Mouse (Mus musculus): ENCODE measurements around the gene Myo1e.

Gene Myo1e

DNA sequence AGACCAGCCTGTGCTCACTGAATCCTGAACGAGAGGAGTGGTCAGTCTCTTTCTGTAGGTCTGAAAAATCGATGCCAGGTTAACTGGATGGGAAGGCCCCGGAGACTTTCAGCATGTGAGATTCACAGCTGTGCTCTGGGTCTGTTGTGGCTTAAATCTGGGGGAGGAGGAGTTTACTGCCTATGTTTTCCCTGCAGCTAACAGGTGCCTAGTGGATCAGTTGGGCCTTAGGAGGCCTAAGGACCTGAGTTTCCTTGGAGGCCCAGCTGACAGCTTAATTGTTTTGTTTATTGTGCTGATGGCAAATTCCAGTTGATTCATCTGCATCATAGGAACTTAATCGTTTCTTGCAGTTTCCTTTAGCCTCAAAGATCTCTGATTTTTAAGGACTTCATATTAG lies 16.0 kb downstream of the Myo1e start:
- no peak for DNase-seq

DNA sequence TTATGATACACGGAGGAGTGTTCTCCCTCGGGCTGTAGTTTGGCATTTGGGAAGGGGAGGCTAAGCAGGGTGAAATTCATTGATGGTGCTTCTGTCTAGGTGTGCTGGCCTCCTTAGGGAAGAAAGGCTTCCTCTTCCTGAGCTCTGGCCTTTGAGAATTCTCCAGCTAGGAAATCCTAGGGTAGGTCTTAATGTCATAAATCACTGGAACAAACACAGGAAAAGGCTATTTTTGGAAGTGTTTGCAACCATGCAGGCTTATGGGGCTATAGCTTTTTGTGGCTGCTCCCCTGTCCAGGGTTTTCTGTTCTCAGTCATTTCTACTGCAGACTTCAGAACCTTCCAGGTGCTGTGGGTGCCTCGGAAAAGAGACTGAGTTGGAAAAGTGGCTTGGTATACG lies 16.9 kb downstream of the Myo1e start:
- DNase-seq: no peak

DNA sequence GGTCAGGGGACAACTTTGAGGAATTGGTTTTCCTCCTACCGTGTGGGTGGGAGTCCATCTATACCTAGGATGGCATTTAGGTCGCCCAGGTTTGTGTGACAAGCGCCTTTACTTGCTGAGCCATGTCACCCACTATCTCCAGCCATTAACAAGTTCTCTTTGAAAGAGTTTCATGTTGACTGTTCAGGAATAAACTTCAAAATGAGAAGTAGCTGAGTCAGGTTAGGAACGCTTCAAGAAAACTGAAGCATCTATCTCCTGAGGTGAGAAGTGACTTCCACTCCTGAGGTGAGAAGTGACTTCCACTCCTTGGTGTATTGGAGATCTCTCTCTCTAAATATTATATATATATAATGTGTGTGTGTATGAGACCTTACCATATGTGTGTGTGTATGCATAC lies 19.2 kb downstream of the Myo1e start:
- DNase-seq: no peak

DNA sequence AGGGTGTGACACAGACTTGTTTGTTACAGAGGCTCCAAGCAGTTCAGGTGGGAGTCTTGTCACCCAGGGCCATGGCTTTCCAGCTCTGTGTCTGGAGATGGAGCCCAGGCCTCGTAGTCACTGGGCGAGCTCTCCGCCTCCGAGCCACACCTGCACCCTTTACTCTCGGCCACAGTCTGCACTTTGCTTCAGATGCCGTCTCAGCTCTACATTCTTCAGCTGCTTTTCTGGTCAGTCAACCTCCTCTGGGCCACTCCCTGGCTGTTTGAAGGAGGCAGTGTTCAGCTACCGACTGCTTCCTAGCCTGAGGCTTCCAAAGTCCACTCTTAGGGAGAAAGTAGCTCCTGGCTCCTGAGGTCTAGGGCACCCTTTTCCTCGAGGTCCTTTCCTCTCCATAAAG lies 22.7 kb downstream of the Myo1e start:
- DNase-seq: peak; percentile 65

DNA sequence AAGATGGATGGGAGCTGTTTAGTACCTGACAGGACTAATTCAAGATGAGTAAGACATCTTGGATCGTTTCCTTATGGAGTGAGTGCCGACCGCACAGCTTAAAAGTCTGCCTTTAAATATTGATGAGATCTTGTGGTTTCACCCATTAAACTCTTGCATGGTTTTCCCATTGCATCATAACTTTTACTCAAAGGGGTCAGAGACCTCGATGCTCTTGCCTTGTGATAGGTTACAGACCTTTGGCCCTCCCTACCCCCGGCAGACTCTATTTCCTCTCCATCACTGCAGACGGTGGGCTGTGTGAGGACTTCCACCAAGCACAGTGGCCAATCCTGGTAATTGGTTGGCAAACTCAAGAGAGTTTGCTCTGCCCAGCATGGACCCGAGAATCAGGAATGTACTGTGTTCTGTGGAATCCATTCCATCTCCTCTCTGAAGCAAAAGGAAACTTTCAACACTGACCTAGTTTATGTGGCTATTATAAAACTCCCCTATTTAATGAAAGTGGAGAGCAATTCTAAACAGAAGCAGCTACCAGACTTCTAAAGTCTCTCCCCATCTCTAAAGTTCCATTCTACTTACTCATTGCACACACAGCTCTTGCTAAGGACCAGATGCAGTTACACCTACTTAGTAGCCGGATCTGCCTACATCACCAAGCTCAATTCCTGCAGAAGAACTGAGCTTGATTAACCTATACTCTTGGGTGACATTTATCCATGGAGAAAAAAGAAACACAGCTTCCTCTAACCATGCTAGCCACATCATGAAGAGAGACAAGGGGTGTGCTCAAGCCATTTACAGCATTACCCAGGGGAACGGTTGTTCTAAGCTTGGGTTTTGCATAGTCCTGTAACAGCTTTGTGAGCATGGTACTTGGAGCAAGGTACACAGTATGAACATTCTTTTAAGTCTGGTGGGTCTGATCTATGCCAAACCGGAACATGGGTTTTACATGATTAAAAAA lies 25.2 kb downstream of the Myo1e start:
- no peak for DNase-seq

DNA sequence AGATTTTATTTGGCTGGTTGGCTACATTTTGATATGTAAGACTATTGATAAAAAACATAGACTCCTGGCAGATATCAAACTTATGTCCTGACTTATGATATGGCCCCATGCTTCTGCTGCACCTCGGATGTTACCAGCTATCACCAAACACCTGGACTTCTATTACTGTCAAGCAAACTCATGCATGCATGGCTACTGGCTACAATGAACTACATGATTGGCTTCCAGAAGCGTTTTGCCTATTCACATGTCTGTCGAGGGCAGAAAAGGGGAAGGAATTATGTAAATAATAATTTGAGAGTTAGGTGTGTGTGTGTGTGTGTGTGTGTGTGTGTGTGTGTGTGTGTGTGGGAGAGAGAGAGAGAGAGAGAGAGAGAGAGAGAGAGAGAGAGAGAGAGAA lies 30.0 kb downstream of the Myo1e start:
- no peak for DNase-seq

DNA sequence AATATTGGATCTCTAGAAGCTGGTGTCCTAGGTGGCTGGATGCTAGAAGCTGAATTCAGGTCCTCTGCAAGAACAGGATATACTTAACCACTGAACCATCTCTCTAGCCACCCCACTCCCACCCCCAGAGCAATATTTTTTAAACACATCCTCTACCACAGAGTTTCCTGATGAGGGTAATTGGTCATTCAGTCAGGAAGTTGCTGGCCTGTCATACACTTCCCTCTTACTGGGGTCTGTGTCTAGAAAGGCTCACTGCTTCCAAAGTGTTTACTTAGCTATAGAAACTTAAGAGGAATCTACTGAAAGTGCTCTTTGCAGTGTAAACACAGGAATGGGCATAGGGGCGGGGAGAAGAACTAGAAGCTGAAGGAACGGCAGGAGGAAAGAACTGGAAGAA lies 30.4 kb downstream of the Myo1e start:
- no peak for DNase-seq

DNA sequence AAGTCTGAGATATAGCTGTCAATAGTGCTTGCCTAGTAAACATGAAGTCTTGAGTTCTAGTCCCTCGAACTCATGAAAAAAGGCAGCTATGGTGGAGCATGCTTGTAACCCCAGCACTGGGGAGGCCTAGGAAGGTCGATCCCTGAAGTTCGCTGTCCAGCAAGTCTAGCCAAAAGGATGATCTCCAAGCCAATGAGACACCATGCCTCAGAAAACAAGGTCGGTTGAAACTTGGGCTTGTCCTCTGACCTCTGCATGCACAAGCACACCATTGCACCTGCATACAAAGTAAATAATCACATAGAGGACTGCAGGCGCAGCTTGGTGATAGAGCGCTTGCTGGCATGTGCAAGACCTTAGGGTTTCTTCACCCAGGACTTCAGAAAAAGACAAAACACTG lies 31.2 kb downstream of the Myo1e start:
- DNase-seq: no peak

DNA sequence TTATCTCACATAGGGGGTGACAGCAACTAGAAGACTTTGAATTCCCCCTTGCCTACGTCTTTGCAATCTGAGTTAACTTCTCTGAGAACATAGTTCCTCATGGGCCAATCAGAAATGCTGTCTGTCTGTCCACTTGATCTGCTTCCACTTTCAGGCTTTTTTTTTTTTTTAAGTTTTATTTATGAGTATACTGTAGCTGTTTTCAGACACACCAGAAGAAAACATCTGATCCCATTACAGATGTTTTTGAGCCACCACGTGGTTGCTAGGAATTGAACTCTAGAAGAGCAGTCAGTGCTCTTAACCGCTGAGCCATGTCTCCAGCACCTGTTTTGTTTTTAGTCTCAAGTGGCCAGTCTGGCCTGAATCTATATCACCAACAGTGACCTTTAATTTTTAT lies 32.1 kb downstream of the Myo1e start:
- no peak for DNase-seq

DNA sequence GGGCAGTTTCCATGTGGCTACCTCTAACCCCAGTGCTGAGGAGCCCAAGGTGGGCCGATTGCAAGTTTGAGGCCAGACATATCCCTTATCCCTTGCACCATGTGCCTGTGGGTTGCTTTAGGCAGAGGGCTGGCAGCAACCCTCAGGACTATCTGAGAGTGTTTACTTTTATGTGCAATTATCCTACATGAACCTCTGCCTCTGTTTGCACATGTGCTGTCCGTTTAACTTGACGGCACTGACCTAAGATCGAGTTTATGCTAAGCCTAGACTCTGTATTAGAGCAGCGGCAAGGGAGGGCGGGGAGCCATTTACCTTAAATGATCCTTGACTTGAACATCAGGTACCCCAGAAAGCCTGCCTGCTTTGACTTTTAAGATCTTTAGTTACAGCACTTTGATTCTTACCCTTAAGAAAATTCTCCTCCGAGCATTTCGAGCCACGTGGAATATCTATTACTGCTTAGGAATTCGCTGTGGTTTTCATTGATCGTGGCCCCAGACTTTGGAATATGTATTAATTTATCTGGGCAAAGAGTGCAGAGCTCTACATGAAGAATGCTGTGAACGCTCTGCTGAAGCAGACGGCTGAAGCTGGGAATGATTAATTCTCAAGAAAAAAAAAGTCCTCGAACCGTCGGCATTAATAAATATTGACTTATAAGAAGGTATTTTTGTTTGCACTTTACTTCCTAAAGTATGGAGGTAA lies 33.7 kb downstream of the Myo1e start:
- DNase-seq: no peak

DNA sequence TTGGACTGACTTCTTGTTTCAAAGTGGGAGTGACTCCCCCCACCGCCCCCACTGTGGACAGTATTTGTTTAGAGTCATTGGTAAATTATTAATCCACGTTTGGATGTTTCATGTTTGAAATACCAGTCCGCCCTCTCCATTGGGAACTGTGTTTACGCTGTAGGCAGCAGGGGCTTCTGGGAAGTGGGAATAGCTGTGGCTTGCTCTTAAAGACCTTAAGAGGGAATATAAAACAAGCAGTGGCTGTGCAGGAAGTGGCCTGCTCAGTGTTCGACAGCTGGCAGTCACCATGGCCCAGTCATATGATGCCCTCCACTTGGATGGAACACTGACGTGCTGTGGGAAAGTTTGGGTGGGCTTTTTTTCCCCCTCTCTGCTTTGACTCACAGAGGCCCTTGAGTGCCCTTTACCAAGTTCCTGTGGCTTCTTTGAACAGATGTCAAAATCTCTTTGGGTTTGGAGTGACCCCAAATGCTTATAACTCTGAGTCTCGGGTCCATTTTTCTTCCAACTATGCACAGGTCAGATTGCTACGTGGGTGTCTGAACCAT lies 34.3 kb downstream of the Myo1e start:
- peak; percentile 61 for DNase-seq

DNA sequence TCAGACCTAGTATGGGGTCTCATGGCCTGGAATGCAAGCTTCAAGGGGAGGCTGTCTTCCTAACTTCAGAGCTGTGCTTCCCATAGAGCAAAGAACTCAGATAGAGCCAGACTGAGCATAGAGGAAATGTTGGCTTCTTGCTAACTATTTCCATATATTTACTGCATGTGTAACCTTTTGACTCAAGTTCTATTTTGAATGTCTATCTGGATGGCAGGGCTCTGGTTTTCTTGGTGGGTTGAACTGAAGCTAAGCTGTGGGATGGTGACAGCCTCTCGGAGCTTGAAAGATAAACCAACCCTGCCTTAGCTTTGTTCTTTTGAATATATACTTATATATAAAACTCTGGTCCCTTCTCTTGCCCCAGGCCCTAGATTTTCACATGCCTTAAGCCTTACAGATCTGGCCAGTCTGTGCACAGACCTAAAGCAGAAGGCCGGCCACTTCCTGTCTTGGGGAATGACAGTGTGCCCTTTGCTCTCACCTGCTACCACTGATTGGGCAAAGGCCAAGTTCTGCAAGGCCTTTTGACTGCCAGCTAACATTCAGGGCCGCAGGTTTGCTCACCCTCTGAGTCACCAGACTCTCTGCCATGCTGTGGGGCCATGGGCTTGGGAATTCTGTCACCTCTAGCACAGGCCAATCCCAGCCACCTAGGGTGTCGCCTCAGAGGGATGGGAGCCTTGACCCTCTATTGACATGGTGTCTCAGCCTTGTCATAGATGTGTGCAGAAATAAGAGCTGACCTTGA lies 35.1 kb downstream of the Myo1e start:
- peak; percentile 57 for DNase-seq

DNA sequence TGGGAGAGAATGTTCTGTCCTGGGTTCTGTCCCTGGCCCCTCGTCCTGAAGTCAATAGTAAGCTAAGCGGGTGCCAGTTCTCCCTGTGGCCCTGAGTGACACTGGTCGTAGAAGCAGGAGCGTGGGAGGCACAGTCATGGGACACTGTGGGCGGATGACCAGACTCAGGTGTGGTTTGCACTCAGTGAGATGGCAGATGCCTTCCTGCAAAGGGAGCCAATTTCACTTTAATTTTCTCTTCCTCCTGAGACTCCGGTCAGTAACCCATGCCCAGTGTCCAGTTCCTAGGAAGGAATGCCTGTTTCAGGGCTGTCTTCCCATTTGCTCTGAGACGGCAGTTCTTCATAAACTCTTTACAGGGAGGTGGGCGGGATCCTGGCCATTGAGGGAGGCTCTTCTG lies 36.1 kb downstream of the Myo1e start:
- no peak for DNase-seq

DNA sequence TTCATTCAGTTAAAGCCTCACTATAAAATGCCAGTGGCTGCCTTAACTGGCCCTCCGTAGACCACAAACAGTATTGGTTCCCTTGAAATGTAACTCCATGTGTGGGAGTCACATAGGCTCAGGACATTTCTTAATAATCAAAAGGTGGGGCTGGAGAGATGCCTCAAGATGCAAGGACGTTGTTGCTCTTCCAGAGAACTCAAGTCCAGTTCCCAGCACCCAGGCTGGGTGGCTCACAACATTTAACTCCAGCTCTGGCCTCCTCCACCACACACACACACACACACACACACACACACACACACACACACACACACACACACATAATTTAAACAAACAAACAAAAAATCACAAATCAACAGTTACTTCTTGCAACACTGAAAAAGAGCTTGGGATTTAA lies 36.6 kb downstream of the Myo1e start:
- DNase-seq: no peak

DNA sequence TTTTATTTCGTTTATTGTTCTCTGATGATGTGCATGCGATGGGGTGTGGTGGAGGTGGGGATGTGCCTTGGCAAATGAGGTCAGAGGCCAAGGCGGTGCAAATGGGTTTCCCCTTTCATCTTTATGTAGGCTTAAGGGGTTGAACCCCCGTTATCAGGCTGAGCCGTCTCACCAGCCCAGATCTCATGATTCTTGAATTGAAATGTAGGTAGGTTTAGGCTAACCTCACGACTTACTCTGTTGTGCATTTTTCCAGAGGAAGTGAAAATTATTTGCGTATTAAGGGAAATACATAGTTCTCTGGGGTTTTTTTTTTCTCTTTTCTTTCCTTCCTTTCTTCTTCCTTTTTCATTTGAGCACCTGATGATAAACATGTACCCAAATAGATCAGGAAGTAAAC lies 37.0 kb downstream of the Myo1e start:
- DNase-seq: no peak

DNA sequence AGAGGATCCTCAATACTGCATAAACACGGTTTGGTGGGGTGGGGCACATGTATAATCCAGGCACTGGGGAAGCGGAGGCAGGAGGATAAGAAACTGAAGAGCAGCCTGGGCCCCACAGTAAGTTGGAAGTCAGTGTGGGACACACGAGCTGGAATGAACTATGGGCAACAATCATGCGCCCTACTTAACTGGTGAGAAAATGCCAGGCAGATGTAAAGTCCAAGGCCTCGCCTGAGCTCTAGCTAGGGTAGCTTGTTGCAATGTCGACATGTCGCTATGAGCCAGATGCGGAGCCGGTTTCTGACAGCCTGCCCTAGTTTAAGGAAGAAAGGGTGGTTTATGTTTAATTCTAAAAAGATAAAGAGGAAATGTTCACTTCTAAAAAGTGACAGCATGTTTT lies 37.9 kb downstream of the Myo1e start:
- no peak for DNase-seq

DNA sequence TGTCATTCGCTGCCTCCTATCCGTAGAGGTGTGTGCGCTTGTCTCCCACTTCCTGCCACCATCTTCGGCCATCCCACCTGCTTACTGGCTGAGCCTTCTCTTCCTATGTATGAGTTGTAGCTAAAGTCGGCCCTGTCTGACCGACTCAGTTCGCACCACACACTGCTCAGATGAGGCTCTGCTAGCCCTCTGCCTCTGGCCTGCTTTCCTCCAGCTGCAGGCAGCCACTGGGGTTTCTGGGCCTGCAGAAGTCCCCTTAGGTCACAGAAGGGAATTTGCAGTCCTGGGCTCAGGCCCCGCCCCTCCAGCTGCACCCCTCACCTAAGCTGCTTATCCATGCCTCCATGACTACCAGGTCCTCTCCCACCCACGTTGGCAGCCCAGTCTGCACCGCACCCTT lies 39.3 kb downstream of the Myo1e start:
- no peak for DNase-seq

DNA sequence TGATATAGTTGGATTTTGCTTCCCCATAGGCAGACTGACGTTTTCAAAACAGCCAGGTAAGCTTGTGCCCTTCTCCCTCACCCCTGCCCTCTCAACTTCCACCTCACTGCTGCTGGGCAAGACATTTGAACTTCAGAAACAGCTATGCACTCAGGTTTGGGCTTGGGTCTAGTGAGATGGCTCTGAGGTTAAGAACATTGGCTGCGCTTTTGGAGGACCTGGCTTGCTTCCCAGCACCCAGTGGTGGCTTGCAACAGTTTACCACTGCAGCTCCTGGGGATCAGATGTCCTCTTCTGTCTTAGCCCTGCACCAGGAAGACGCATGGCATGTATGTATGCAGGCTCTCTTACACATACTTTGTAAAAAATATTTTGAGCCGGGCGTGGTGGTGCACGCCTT lies 40.9 kb downstream of the Myo1e start:
- no peak for DNase-seq

DNA sequence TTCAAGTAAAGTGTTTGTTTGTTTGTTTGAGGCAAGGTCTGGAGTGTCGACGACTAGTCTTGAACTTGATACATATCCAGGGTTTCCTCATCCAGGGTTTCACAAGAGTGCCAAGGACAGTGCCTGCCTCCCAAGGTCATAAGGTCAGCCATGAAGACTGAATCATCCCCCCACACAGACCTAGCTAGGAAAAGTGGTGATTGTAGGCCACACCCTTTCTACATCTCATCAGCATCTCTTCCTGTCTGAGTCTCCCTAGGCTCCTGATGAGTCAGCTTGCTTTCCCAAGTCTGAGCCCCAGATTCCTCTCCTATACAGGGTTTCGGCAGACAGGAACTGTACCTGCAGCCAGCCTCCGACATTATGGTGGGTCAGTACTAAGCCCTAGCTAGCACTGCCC lies 41.7 kb downstream of the Myo1e start:
- DNase-seq: no peak

DNA sequence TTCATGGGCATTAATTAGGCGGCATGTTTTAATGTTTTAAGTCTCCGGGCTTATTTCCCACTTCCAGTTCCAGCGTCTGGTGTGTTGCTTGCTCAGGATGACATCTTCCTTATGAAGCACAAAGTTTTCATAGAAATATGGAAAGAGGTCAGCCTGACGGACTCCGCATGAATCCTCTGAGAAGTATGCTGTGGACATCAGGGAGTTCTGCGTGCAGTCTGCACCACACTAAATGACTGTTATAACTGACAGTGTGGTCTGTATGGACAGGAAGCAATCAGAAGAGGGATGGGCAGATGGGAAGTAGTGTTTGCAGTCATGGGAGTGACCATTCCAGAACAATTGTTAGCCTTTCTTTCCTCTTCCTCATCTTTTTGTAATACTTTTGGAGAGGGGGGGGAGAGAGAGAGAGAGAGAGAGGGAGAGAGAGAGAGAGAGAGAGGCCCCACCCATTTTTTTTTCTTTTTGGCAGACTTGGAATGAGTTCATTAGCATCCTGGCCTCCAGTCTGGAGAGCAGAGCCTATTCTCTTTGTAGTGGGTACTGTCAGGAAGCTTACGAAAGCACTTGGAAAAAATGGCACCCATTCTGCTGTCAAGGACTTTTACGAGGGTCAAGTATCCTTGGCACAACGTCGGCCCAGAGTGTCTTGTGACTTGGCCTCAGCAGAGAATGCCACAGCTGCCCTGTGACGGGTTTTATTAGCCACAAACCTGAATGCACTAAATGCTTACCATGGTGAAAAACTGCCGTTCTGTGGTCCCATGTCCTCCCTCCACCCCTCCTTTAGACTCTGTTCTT lies 42.9 kb downstream of the Myo1e start:
- DNase-seq: peak; percentile 44

DNA sequence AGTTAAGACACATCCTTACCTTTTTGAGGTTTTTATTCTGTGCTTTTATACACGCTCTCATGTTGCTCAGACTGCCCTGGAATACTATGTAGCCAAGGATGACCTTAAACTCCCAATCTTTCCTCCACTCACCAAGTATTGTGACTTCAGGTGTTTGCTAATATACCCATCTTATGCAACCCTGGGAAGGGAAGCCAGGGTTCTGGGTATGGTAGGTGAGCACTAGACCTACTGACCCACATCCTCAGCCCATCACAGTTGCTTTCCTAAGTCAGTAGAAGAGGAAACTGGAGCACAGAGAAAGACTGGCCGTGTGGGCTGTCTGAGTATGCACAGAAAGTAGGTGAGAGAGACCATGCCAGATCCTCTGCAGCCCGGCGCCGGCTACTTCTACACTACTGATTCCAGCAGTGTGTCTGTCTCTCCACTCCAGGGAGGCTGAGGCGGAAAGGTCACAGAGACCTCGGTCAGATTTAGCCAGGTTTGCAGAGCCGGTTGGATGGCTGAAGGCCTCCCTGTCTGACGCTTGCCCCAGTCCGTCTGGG lies 44.4 kb downstream of the Myo1e start:
- no peak for DNase-seq

DNA sequence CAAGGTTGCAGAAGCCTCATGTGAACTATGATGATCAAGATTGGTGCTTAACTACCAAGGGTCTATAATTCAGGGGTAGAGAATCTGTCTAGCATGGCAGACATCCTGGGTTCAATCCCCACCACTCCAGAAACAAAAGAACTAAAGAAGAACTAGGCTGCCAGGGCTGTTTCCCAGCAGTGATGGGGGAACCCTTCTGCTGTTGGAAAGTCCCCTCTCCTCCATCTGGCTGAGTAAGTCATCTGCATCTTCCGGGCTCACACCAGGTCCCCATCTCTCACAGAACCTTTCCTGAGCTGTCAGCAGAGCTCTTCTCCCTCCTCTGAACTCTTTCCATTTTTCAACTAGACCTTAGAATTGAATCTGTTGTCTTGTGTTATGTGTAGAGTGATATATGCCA lies 45.9 kb downstream of the Myo1e start:
- no peak for DNase-seq
